Mouse (Mus musculus) forebrain, postnatal 0 days (tissue): Measurements from ENCODE around the gene Ccdc149. TPM values are rescaled to one million over a fixed set of nuclear protein-coding genes. Genes with fewer than 3 reads are reported as not detected.

Source experiments
- ATAC-seq: fragments of 200-750 bp; cut with Nextera tagmentation; 2 replicates; pipeline ENCODE4 v1.8.0; 2017; ENCODE audit warnings: mild to moderate bottlenecking, moderate library complexity
- DNase-seq: peaks from one replicate; pipeline ENCODE4 v3.0.0-alpha.2; 2015
- H3K27ac ChIP-seq: fragments of 300-500 bp; sonication (generic); 2 replicates; pipeline ENCODE4 v1.5.1; 2014; ENCODE audit warnings: low read depth, mild to moderate bottlenecking, antibody characterized with exemption, low read length, moderate library complexity, mixed read lengths
- H3K27me3 ChIP-seq: fragments of 300-500 bp; sonication (generic); 2 replicates; pipeline ENCODE4 v1.6.1; 2014; ENCODE audit warnings: mild to moderate bottlenecking, low read length, mixed read lengths; ENCODE audit not compliant: insufficient read depth
- H3K36me3 ChIP-seq: fragments of 300-500 bp; sonication (generic); 2 replicates; pipeline ENCODE4 v1.6.1; 2014; ENCODE audit warnings: mild to moderate bottlenecking, moderate library complexity; ENCODE audit not compliant: insufficient read depth
- H3K4me1 ChIP-seq: fragments of 300-500 bp; sonication (generic); 2 replicates; pipeline ENCODE4 v1.6.1; 2014; ENCODE audit warnings: antibody characterized with exemption; ENCODE audit not compliant: insufficient read depth
- H3K4me2 ChIP-seq: fragments of 300-500 bp; sonication (generic); 2 replicates; pipeline ENCODE4 v1.6.1; 2014; ENCODE audit warnings: low read depth, mild to moderate bottlenecking, moderate library complexity
- H3K4me3 ChIP-seq: fragments of 300-500 bp; sonication (generic); 2 replicates; pipeline ENCODE4 v1.5.1; 2014; ENCODE audit warnings: low read depth, low read length, mixed read lengths
- H3K9ac ChIP-seq: fragments of 300-500 bp; sonication (generic); 2 replicates; pipeline ENCODE4 v1.6.1; 2014; ENCODE audit warnings: mild to moderate bottlenecking
- H3K9me3 ChIP-seq: fragments of 300-500 bp; sonication (generic); 2 replicates; pipeline ENCODE4 v1.6.1; 2016; ENCODE audit warnings: low read length
- CTCF ChIP-seq: sonication (generic); IDR thresholded peaks from 2 replicates; pipeline ENCODE4 v1.5.1; 2016; ENCODE audit warnings: antibody characterized with exemption, control low read depth, low read depth
- WGBS: fragments of 180-500 bp; shearing (Covaris S2); extraction: QIAGEN DNeasy Blood & Tissue Kit; methylation state at CpG from one replicate; pipeline ENCODE4 v1.1.7; 2014; 5-methylcytosine and 5-hydroxymethylcytosine counted together
- polyA plus RNA-seq: library from polyadenylated mRNA; unstranded; fragments of >200 nt; fragmentation: Nextera tagmentation; extraction: Ambion mirVana; gene quantifications from 2 replicates; pipeline ENCODE4 v1.2.1, GENCODE M21; 2015
- total RNA-seq: library from RNA; depleted of rRNA; stranded (reverse); fragments of >200 nt; gene quantifications from 2 replicates; pipeline ENCODE4 v1.2.3, GENCODE M21; 2014; rRNA removed

Gene Ccdc149
- total RNA-seq (16.1 and 21.4 TPM in 2 replicates), polyA plus RNA-seq (13.4 and 16.0 TPM in 2 replicates)

GRCm38 (mm10) chr5:52470991-52471801 lies at the start of gene Ccdc149:
TSS of gene Ccdc149 (minus strand) at chr5:52471521.
- H3K9me3 ChIP-seq, result no peaks in the 10 kb centered on the region

DNA sequence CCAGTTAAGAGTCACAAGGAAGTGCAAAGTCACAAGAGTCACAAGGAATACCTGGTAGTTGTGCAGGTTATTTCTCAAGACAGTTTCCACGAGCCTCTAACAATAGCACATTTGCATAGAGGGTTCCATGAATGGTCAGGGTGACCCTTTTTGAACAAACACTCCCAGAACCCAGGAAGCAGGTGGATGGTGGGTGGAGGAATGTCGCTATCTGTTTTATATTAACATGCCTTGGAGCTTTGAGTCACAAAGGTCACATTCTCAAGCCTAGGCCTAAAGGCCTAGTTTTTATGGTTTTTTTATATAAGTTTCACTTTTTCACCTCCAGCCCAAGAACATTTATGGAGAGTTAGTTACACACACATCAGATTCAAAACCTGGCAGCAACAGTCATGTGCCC lies 48.6 kb upstream of the Ccdc149 start:
- TF ChIP-seq CTCF, result no peak
- no peaks in the 10 kb centered on the region for H3K36me3 ChIP-seq
- peaks cover 3% of the 10 kb centered on the region; the same call in 1 of the 2 replicates for H3K4me1 ChIP-seq
- 82% methylated on average over 2 of the region's 2 CpGs for WGBS
- no peak for ATAC-seq
- H3K9ac ChIP-seq, result no peak overlapping the region
- no peak overlapping the region for H3K4me2 ChIP-seq
- H3K27me3 ChIP-seq, result no peaks in the 10 kb centered on the region
- DNase-seq, result no peak
- no peak overlapping the region for H3K27ac ChIP-seq
- no peak overlapping the region for H3K4me3 ChIP-seq
- no peaks in the 10 kb centered on the region for H3K9me3 ChIP-seq

More at GRCm38 (mm10) chr5:52470991-52471801, at the start of gene Ccdc149:
- TF ChIP-seq CTCF, result no peak
- ATAC-seq, result peak; percentile 98
- Histone ChIP-seq H3K9ac (peak within 1 kb of the TSS; percentile 97), H3K4me3 (peak within 1 kb of the TSS; percentile 82), H3K27me3 (no peaks in the 10 kb centered on the region), H3K4me2 (peak within 1 kb of the TSS; percentile 92), H3K4me1 (0 out of 2 replicates have a peak, but pooled peaks cover 5% of the 10 kb centered on the region), H3K36me3 (no peaks in the 10 kb centered on the region), H3K27ac (peak within 1 kb of the TSS; percentile 89)
- 2% methylated on average over 48 of the region's 65 CpGs for WGBS
- DNase-seq, result peak; percentile 89

- peak; percentile 90 for ATAC-seq
Measured at GRCm38 (mm10) chr5:52516072-52516476, 44.8 kb upstream of the Ccdc149 start.

DNA sequence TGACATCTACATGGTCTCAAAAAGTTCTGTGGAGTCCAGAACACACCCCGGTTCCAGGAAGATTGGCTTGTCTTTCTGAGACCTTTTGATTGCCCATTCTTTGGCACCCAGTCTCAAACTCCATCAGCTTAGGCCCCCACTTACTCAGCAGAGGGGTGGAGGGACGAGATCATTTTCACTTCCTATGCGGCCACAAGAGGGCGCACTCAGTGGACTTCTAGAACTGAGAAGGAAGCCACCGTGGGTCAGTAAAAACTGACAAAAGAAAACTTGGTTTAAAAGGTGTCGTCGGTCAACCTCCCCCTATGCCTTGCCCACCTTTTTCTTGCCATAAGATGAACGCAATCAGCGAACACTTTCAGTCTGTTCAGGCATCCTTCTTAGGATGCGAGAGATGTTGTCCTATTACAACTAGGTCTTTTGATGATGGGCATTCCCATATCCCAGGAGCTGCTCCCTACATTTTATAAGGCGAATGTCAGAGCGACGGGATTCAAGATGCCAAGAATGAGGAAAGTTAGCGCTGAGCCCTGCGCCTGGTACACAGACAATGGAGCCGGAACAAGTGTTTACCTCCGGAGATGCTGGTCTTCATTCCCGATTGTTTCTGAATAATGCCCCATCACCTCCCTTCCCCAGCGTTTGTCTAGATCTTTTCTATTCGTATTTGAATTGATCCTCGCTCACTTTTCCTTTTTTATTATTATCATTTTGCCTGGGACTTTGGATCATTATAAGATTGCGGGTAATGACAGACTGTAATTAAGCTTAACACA lies 44.1 kb upstream of the Ccdc149 start:
- Histone ChIP-seq H3K9ac (peak overlapping the region; percentile 59), H3K36me3 (no peaks in the 10 kb centered on the region), H3K4me1 (peaks cover 3% of the 10 kb centered on the region; the same call in 1 of the 2 replicates), H3K4me3 (peak overlapping the region; percentile 34), H3K4me2 (peak overlapping the region; percentile 74), H3K9me3 (no peaks in the 10 kb centered on the region), H3K27me3 (no peaks in the 10 kb centered on the region), H3K27ac (peak overlapping the region; percentile 62)
- DNase-seq (peak; percentile 89), ATAC-seq (peak; percentile 66)
- WGBS, result 13% methylated on average over 22 of the region's 22 CpGs
- TF ChIP-seq CTCF, result peak; percentile 85

More at GRCm38 (mm10) chr5:52516072-52516476, 44.8 kb upstream of the Ccdc149 start:
- H3K4me1 ChIP-seq, result peaks cover 3% of the 10 kb centered on the region; the same call in 1 of the 2 replicates
- 16% methylated on average over 21 of the region's 21 CpGs for WGBS
- no peaks in the 10 kb centered on the region for H3K36me3 ChIP-seq
- no peak for TF ChIP-seq CTCF
- H3K27me3 ChIP-seq, result no peaks in the 10 kb centered on the region
- no peaks in the 10 kb centered on the region for H3K9me3 ChIP-seq
- H3K4me2 ChIP-seq, result peak overlapping the region; percentile 74
- H3K4me3 ChIP-seq, result peak overlapping the region; percentile 34
- peak overlapping the region; percentile 59 for H3K9ac ChIP-seq
- peak overlapping the region; percentile 62 for H3K27ac ChIP-seq
- peak; percentile 78 for DNase-seq

GRCm38 (mm10) chr5:52511089-52511488 lies 39.8 kb upstream of the Ccdc149 start:
- no peak for ATAC-seq

DNA sequence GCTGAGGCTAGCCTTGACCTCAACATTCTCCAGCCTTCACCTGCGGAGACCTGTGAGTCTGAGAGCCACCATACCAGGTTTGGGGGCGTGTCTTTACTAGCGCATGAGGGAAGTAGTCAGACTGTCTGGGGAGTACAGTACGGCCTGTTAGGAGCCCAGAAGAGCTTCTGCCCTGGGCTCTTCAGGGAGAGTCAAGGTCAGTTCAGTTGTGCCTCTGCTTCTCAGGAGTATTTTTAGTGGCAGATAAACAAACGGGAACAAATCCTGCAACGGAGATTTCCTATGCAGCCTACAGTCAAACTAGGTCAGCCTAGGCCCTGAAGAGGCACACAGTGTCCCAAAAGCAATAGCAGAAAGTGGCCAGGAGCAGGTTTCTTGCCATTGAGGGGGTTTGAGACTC lies 38.1 kb upstream of the Ccdc149 start:
- DNase-seq, result no peak
- Histone ChIP-seq H3K27ac (no peak overlapping the region), H3K9ac (no peak overlapping the region), H3K9me3 (no peaks in the 10 kb centered on the region), H3K36me3 (no peaks in the 10 kb centered on the region), H3K4me2 (no peak overlapping the region), H3K4me3 (no peak overlapping the region), H3K27me3 (no peaks in the 10 kb centered on the region), H3K4me1 (no peaks in the 10 kb centered on the region)
- ATAC-seq, result no peak
- 93% methylated on average over 6 of the region's 6 CpGs for WGBS
- TF ChIP-seq CTCF, result no peak

More at GRCm38 (mm10) chr5:52511089-52511488, 39.8 kb upstream of the Ccdc149 start:
- Histone ChIP-seq H3K27me3 (no peaks in the 10 kb centered on the region), H3K4me3 (no peak overlapping the region), H3K36me3 (no peaks in the 10 kb centered on the region), H3K9me3 (no peaks in the 10 kb centered on the region), H3K4me2 (no peak overlapping the region), H3K4me1 (peaks cover under 1% of the 10 kb centered on the region; the same call in 1 of the 2 replicates), H3K27ac (no peak overlapping the region), H3K9ac (no peak overlapping the region)
- WGBS, result 56% methylated on average over 3 of the region's 3 CpGs
- TF ChIP-seq CTCF, result no peak
- no peak for DNase-seq
